Mouse (Mus musculus): ENCODE measurements around the gene Rnf26.

The Rnf26 gene

DNA sequence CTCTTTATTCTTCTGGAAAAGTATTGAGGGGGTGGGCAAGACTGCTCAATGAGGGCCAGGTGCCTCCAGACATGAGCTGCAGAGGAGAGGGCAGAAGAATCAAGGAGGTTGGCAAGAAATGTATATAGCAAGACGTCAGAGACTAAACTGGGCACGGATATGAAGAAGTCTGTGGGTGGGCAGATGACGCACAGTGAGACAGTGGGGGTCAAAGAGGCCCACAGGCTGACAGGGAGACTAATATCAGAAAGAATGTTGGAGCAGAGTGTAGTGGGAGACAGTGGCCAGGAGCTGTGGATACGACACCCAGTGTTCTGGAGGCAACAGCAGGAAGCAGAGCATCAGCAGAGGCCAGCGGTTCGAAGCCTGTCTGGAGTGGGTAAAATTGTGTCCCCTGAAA lies 54.7 kb downstream of the Rnf26 start:
- TF ChIP-seq GATA4 (IDR thresholded peaks at IDR 0.05; ENCODE audit: insufficient replicate concordance, low read length), result no peak

DNA sequence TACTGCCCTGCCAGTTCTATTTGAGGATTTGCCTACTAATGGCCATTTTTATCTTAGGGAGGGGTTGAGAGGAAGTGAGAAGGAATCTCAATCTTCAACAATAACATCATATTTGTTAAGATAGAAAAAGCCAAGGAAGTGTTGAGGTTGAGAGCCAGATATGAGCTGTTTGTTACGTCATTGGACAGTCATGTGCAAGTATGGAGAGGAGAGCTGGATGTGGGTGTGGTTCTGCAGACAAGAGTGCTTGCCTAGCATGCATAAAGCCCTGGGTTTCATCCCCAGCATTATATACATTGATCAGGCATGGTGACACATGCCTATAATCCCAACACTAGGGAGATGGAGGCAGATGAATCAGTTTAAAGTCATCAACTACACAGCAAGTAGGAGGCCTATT lies 59.4 kb downstream of the Rnf26 start:
- TF ChIP-seq GATA4 (IDR thresholded peaks at IDR 0.05; ENCODE audit: insufficient replicate concordance, low read length), result no peak

- TF ChIP-seq GATA4 (IDR thresholded peaks at IDR 0.05; ENCODE audit: insufficient replicate concordance, low read length), result no peak
Observed at GRCm38 (mm10) chr9:44052855-44053254, 60.5 kb downstream of the Rnf26 start.

DNA sequence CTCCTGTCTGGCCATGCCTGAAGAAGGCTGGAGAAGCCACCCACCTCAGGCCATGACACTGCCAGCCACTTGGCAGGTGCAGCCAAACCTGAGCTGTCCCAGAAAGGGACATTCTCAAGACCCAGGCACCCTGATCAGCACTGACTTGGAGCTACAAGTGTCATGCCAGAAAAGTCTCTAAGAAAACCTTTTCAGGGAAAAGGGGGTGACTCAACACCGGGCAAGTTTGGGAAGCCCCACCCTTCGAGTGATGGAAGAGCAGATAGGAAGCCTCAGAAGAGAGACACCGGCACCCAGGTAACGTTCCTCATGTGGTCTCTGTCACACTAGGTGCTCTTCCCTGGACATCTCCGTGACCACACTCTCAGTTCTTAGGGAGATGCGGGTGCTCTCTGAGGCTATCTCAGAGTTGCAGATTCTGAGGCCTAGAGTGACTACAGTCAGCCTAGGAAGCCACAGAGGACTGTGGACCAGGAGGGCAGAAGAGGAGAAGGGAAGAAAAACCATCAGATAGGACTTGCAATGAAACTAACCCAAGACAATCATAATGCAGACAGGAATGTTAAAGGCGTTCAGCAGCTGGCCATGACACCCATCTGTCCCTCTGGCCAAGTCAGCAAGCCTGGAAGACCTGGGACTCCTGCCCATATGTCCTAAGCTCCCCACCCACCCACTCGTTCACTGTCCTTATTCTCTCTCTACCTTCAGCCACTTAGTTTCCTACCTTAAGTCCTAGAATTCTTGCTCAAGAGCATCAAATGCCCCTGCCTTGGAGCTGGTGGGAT lies 63.7 kb downstream of the Rnf26 start:
- TF ChIP-seq GATA4 (IDR thresholded peaks at IDR 0.05; ENCODE audit: insufficient replicate concordance, low read length), result no peak

DNA sequence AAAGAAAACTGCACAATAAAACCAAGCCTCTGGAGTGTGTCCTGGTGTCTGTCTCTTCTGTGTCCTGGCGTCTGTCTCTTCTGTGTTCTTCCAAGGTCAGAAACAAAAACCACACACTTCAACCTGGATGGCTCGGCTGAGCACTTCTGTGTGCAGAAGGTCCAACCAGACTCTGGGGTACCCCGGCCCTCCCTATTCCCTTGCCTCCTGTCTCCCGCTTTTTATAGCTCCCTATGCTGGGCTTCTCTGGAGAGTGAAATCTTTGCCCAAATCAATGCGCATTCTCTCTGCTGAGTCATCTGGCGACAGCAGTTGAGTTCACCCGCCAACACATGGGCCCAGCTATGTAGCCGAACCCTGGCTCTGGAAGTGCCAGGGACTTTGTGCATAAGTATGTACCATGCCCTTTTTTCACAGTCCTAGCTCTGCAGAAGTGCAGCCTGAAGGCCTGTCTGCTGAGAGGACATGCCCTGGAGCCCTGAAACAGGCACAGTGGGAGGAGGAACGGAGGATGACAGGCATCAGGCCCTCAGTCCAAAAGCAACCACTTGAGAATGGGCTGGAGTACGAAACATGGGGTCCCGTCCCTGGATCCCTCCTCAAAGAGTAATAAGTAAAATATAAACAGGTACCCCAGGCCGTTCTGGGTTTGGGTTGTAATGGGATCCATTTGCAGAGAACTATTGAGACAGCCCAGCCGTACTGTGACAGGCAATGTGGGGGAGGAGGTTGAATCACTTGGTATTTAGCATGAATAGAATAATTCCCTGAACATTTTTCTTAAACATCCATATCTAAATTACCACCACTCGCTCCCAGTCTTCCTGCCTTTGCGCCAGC lies 64.6 kb downstream of the Rnf26 start:
- no peak for TF ChIP-seq GATA4 (IDR thresholded peaks at IDR 0.05; ENCODE audit: insufficient replicate concordance, low read length)

DNA sequence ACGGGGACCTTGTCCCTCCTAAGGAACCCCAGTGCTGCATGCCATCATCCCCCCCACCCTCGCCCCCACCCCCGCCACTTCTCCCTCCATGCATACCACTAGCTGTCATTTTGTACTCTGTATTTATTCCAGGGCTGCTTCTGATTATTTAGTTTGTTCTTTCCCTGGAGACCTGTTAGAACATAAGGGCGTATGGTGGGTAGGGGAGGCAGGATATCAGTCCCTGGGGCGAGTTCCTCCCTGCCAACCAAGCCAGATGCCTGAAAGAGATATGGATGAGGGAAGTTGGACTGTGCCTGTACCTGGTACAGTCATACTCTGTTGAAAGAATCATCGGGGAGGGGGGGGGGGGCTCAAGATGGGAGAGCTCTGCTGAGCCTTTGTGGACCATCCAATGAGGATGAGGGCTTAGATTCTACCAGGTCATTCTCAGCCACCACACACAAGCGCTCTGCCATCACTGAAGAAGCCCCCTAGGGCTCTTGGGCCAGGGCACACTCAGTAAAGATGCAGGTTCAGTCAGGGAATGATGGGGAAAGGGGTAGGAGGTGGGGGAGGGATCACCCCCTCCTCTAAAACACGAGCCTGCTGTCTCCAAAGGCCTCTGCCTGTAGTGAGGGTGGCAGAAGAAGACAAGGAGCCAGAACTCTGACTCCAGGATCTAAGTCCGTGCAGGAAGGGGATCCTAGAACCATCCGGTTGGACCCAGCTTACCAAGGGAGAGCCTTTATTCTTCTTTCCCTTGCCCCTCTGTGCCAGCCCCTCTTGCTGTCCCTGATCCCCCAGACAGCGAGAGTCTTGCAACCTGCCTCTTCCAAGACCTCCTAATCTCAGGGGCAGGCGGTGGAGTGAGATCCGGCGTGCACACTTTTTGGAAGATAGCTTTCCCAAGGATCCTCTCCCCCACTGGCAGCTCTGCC lies 65.5 kb downstream of the Rnf26 start:
- TF ChIP-seq GATA4 (IDR thresholded peaks at IDR 0.05; ENCODE audit: insufficient replicate concordance, low read length), result no peak

GRCm38 (mm10) chr9:44047071-44047470 lies 66.2 kb downstream of the Rnf26 start:
- no peak for TF ChIP-seq GATA4 (IDR thresholded peaks at IDR 0.05; ENCODE audit: insufficient replicate concordance, low read length)

- TF ChIP-seq GATA4 (IDR thresholded peaks at IDR 0.05; ENCODE audit: insufficient replicate concordance, low read length), result no peak
Observed at GRCm38 (mm10) chr9:44046426-44046825, 66.9 kb downstream of the Rnf26 start.

- TF ChIP-seq GATA4 (IDR thresholded peaks at IDR 0.05; ENCODE audit: insufficient replicate concordance, low read length), result no peak
Observed at GRCm38 (mm10) chr9:44045884-44046272, 67.4 kb downstream of the Rnf26 start.

Measured in liver, adult (tissue).